Mouse (Mus musculus) midbrain, embryonic 15.5 days (tissue): ENCODE measurements around the gene Smad3. TPM values are rescaled to one million over a fixed set of nuclear protein-coding genes. Genes with fewer than 3 reads are reported as not detected.
A peak's percentile ranks its signal among the peaks of the same experiment; 100 is the strongest.

Experiments
- ATAC-seq: fragments of 200-750 bp; cut with Nextera tagmentation; replicated peaks from 2 replicates; pipeline ENCODE4 v1.8.0; 2017; ENCODE audit warnings: moderate TSS enrichment
- H3K27ac ChIP-seq: fragments of 300-500 bp; sonication (generic); 2 replicates; pipeline ENCODE4 v1.5.1; 2015; ENCODE audit warnings: mild to moderate bottlenecking, inconsistent platforms
- H3K27me3 ChIP-seq: fragments of 300-500 bp; sonication (generic); replicated peaks from 2 replicates; pipeline ENCODE4 v1.6.1; 2015; ENCODE audit warnings: inconsistent platforms
- H3K36me3 ChIP-seq: fragments of 300-500 bp; sonication (generic); replicated peaks from 2 replicates; pipeline ENCODE4 v1.6.1; 2015; ENCODE audit warnings: inconsistent platforms
- H3K4me1 ChIP-seq: fragments of 300-500 bp; sonication (generic); 2 replicates; pipeline ENCODE4 v1.6.1; 2015; ENCODE audit warnings: inconsistent platforms
- H3K4me2 ChIP-seq: fragments of 300-500 bp; sonication (generic); 2 replicates; pipeline ENCODE4 v1.6.1; 2015; ENCODE audit warnings: inconsistent platforms, mild to moderate bottlenecking, moderate library complexity
- H3K4me3 ChIP-seq: fragments of 300-500 bp; sonication (generic); 2 replicates; pipeline ENCODE4 v1.5.1; 2015; ENCODE audit warnings: mild to moderate bottlenecking, inconsistent platforms
- H3K9ac ChIP-seq: fragments of 300-500 bp; sonication (generic); 2 replicates; pipeline ENCODE4 v1.6.1; 2015; ENCODE audit warnings: mild to moderate bottlenecking, inconsistent platforms
- H3K9me3 ChIP-seq: fragments of 300-500 bp; sonication (generic); 2 replicates; pipeline ENCODE4 v1.6.1; 2016; ENCODE audit warnings: inconsistent platforms
- WGBS: fragments of 180-500 bp; shearing (Covaris S2); methylation state at CpG from one replicate; pipeline ENCODE4 v1.1.7; 2015; ENCODE audit warnings: mixed read lengths; 5-methylcytosine and 5-hydroxymethylcytosine counted together
- polyA plus RNA-seq: library from polyadenylated mRNA; unstranded; fragments of >200 nt; fragmentation: Nextera tagmentation; extraction: Ambion mirVana; gene quantifications from 2 replicates; pipeline ENCODE4 v1.2.1, GENCODE M21; 2015

The Smad3 gene
- polyA plus RNA-seq: 7.2 and 9.1 TPM in 2 replicates

DNA sequence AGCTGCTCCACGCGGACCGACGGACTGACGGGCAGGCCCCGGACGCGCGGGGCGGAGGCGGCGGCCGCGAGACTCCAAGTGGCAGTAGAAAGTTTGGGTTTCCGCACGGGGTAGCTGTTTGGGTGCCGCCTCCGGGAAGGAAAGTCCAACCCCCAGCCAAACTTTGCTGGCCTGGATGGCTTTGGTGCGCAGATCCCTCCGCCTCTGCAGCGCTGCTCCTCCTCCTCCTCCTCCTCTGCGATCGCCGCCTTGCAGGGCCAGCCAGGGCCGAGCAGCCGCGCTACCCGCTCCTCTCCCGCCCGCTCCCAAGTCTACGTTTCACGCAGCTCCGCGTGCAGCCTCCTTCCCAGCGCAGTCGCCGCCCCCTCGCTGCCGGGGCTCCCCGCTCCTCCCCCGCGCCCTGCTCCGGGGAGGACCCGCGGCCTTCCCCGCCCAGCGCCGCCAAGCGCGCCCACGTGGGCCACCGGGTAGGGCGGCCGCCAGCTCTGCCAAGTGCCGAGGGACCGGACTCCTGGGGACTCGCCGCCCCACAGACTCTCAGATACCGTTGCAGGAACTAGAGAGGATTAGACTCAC, at the start of gene Smad3:
Gene Smad3, minus strand, starts transcription at position 130 of the 576 bp plus-strand sequence.
- Histone ChIP-seq H3K4me1 (peaks cover 52% of the 10 kb centered on the region), H3K9me3 (no peaks in the 10 kb centered on the region), H3K9ac (peak within 1 kb of the TSS; percentile 36), H3K27ac (peak within 1 kb of the TSS; percentile 74), H3K4me2 (peak within 1 kb of the TSS; percentile 100), H3K27me3 (0 out of 2 replicates have a peak, but pooled peaks cover 8% of the 10 kb centered on the region), H3K36me3 (no peaks in the 10 kb centered on the region), H3K4me3 (peak within 1 kb of the TSS; percentile 64)
- under 1% methylated on average over 58 of the region's 59 CpGs for WGBS
- ATAC-seq: peak; percentile 85

DNA sequence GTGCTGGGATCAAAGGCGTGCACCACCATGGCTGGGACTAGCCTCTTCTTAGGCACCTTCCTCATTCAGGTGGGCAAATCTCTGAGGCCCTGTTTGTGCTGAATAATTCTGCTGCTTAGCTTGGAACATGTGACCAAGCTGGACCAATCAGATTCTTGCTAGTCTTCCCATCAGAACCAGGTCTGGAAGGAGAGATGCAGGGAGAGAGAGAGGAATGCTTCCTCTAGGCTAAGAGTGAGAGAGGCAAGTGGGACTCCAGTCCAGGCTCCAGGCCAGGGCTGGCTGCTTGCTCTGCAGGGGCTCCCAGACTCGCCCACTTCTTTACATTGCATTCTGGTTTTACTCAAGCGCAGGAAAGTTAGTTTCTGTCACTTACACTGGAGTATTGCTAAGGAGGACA, 47.1 kb upstream of the Smad3 start:
- H3K4me2 ChIP-seq: no peak overlapping the region
- H3K27me3 ChIP-seq: no peaks in the 10 kb centered on the region
- WGBS: 50% methylated on average over 3 of the region's 3 CpGs
- H3K9me3 ChIP-seq: no peaks in the 10 kb centered on the region
- no peak for ATAC-seq
- H3K9ac ChIP-seq: no peak overlapping the region
- H3K27ac ChIP-seq: no peak overlapping the region
- H3K4me1 ChIP-seq: peaks cover 8% of the 10 kb centered on the region
- no peak overlapping the region for H3K4me3 ChIP-seq
- H3K36me3 ChIP-seq: no peaks in the 10 kb centered on the region

DNA sequence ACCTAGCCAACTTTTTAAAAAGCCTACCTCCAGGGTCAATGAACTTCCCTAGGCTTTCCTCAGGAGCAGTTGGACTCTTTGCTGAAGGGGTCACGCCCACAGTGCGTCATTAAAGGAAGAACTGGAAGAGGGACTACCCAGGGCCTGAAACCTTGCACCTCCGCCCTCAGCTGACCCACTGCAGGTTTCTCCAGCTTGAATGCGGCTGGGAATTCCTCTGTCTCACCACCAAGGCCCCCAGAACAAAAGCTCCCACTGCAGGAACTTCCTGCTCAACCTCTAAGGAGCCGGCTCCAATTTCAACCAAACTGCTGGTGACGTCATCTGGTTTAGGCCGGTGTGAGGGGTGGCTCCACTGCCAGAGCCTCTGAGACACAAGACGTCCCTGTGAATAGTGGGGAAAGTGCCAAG, 45.4 kb upstream of the Smad3 start:
- no peaks in the 10 kb centered on the region for H3K9me3 ChIP-seq
- no peak overlapping the region for H3K4me2 ChIP-seq
- no peak overlapping the region for H3K4me3 ChIP-seq
- peaks cover 8% of the 10 kb centered on the region for H3K4me1 ChIP-seq
- no peaks in the 10 kb centered on the region for H3K36me3 ChIP-seq
- no peaks in the 10 kb centered on the region for H3K27me3 ChIP-seq
- ATAC-seq: no peak
- no peak overlapping the region for H3K27ac ChIP-seq
- no peak overlapping the region for H3K9ac ChIP-seq
- WGBS: 8% methylated on average over 8 of the region's 8 CpGs

GRCm38 (mm10) chr9:63802504-63802903, 44.7 kb upstream of the Smad3 start:
- 84% methylated on average over 7 of the region's 7 CpGs for WGBS
- H3K27me3 ChIP-seq: no peaks in the 10 kb centered on the region
- no peak overlapping the region for H3K4me3 ChIP-seq
- no peaks in the 10 kb centered on the region for H3K36me3 ChIP-seq
- no peak for ATAC-seq
- H3K27ac ChIP-seq: no peak overlapping the region
- peaks cover 8% of the 10 kb centered on the region for H3K4me1 ChIP-seq
- H3K4me2 ChIP-seq: no peak overlapping the region
- no peaks in the 10 kb centered on the region for H3K9me3 ChIP-seq
- no peak overlapping the region for H3K9ac ChIP-seq

DNA sequence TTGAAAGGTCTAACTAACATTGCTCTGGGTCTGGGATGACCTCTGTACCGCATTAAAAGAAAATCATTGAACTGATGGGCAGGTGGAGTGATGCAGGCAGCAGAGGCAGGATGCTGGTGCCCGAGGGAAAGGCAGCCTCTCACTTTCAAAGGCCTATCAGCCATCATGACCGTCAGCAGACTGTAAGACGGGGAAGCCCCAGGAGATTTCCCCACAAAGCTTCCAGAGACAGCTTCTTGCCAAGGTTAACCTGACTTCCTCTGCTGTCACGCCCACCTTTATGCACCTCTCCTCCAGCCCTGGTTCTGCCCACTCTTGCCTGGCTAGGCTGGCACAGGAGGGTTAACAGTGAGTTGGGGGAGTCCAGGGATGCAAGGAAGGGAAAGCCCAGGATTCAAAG, 44.3 kb upstream of the Smad3 start:
- H3K4me1 ChIP-seq: peaks cover 8% of the 10 kb centered on the region
- no peak overlapping the region for H3K27ac ChIP-seq
- no peak overlapping the region for H3K9ac ChIP-seq
- 59% methylated on average over 5 of the region's 5 CpGs for WGBS
- H3K27me3 ChIP-seq: no peaks in the 10 kb centered on the region
- no peaks in the 10 kb centered on the region for H3K36me3 ChIP-seq
- H3K4me2 ChIP-seq: no peak overlapping the region
- no peak for ATAC-seq
- no peak overlapping the region for H3K4me3 ChIP-seq
- no peaks in the 10 kb centered on the region for H3K9me3 ChIP-seq

DNA sequence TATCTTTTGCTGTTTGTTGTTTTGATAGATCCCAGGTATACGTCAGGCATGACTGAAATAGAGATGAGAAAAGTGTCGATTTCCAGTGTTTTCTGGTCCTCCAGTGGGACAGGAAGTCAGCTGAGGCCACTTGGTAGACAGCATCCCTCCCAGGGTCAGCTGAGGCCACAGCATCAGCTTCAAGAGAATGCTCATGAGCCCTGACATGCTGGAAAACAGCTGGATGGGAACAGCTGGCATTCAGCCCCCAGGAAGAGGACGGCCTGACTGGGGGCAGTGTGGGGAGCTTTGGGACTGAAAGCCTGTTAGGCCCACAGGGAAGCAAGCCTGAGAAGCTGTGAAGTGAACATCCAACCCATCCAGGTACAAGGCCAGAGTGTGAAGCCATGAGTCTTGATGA, 38.6 kb upstream of the Smad3 start:
- WGBS: 75% methylated on average over 3 of the region's 3 CpGs
- Histone ChIP-seq H3K4me2 (no peak overlapping the region), H3K9ac (no peak overlapping the region), H3K9me3 (no peaks in the 10 kb centered on the region), H3K4me1 (no peaks in the 10 kb centered on the region), H3K27me3 (no peaks in the 10 kb centered on the region), H3K36me3 (no peaks in the 10 kb centered on the region), H3K27ac (no peak overlapping the region), H3K4me3 (no peak overlapping the region)
- ATAC-seq: no peak

- Histone ChIP-seq H3K4me1 (no peaks in the 10 kb centered on the region), H3K4me2 (no peak overlapping the region), H3K27ac (no peak overlapping the region), H3K9ac (no peak overlapping the region), H3K27me3 (no peaks in the 10 kb centered on the region), H3K36me3 (no peaks in the 10 kb centered on the region), H3K9me3 (no peaks in the 10 kb centered on the region), H3K4me3 (no peak overlapping the region)
- no peak for ATAC-seq
- WGBS: 87% methylated on average over 10 of the region's 10 CpGs
Measured at GRCm38 (mm10) chr9:63793731-63794495, 36.1 kb upstream of the Smad3 start.

GRCm38 (mm10) chr9:63791716-63792115, 33.9 kb upstream of the Smad3 start:
- no peak overlapping the region for H3K9ac ChIP-seq
- no peak overlapping the region for H3K4me2 ChIP-seq
- no peaks in the 10 kb centered on the region for H3K36me3 ChIP-seq
- no peaks in the 10 kb centered on the region for H3K27me3 ChIP-seq
- WGBS: 74% methylated on average over 1 of the region's 1 CpGs
- no peaks in the 10 kb centered on the region for H3K9me3 ChIP-seq
- H3K4me1 ChIP-seq: no peaks in the 10 kb centered on the region
- no peak overlapping the region for H3K4me3 ChIP-seq
- no peak for ATAC-seq
- H3K27ac ChIP-seq: no peak overlapping the region

DNA sequence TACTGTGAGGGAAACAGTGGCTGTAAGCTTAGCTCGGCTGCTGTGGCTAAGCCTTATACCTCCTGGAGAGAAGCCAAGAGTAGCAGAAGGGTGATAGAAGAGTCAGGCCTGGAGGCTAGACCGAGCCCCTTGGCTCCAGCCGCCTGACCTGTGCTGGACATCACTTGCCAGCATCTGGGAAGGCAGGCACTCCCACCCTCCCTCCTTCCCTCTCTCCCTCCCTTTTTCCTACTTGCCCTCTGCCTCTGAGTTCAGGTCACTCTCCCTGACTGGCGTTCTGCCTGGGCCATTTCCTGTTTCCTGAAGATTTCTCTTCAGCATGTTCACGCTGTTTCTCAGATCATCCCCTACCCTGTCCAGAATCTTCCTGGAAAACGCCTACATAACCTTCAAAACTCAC, 33.5 kb upstream of the Smad3 start:
- Histone ChIP-seq H3K9ac (no peak overlapping the region), H3K4me1 (no peaks in the 10 kb centered on the region), H3K27ac (no peak overlapping the region), H3K4me3 (no peak overlapping the region), H3K36me3 (no peaks in the 10 kb centered on the region), H3K27me3 (no peaks in the 10 kb centered on the region), H3K9me3 (no peaks in the 10 kb centered on the region), H3K4me2 (no peak overlapping the region)
- WGBS: 47% methylated on average over 6 of the region's 6 CpGs
- no peak for ATAC-seq

- Histone ChIP-seq H3K4me2 (no peak overlapping the region), H3K9ac (no peak overlapping the region), H3K27ac (no peak overlapping the region), H3K36me3 (no peaks in the 10 kb centered on the region), H3K4me1 (no peaks in the 10 kb centered on the region), H3K9me3 (no peaks in the 10 kb centered on the region), H3K27me3 (no peaks in the 10 kb centered on the region), H3K4me3 (no peak overlapping the region)
- ATAC-seq: no peak
- 92% methylated on average over 4 of the region's 4 CpGs for WGBS
Measured at GRCm38 (mm10) chr9:63790222-63790621, 32.4 kb upstream of the Smad3 start.

DNA sequence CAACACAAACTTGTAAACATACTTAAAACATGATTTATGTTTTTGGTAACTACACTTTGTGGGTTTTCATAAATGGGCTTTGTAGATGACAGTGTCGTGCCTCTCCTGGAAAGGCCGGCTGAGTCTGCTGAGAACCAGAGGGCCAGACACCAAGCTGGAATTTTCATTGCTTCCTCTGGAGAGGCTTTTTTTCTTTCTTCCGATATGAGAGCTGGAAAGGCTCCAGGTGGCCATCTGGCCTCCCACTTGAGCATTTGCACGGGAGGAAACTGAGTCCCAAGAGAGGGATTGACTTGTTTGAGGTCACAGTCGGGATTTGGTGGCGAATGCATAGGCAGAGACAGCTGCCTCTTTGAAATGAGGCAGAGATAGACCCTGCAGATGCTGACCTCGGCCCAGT, 31.6 kb upstream of the Smad3 start:
- Histone ChIP-seq H3K9me3 (no peaks in the 10 kb centered on the region), H3K27ac (no peak overlapping the region), H3K4me3 (no peak overlapping the region), H3K4me1 (no peaks in the 10 kb centered on the region), H3K36me3 (no peaks in the 10 kb centered on the region), H3K9ac (no peak overlapping the region), H3K27me3 (no peaks in the 10 kb centered on the region), H3K4me2 (no peak overlapping the region)
- WGBS: 65% methylated on average over 7 of the region's 7 CpGs
- ATAC-seq: no peak

GRCm38 (mm10) chr9:63787606-63788005, 29.8 kb upstream of the Smad3 start:
- Histone ChIP-seq H3K27me3 (no peaks in the 10 kb centered on the region), H3K4me3 (no peak overlapping the region), H3K36me3 (no peaks in the 10 kb centered on the region), H3K9ac (no peak overlapping the region), H3K4me2 (no peak overlapping the region), H3K9me3 (no peaks in the 10 kb centered on the region), H3K4me1 (peaks cover 4% of the 10 kb centered on the region), H3K27ac (no peak overlapping the region)
- WGBS: 50% methylated on average over 3 of the region's 3 CpGs
- no peak for ATAC-seq

- Histone ChIP-seq H3K27ac (no peak overlapping the region), H3K4me3 (no peak overlapping the region), H3K4me1 (peaks cover 8% of the 10 kb centered on the region), H3K9me3 (no peaks in the 10 kb centered on the region), H3K36me3 (no peaks in the 10 kb centered on the region), H3K27me3 (no peaks in the 10 kb centered on the region), H3K9ac (no peak overlapping the region), H3K4me2 (no peak overlapping the region)
- WGBS: 11% methylated on average over 2 of the region's 2 CpGs
- no peak for ATAC-seq
Measured at GRCm38 (mm10) chr9:63787086-63787485, 29.3 kb upstream of the Smad3 start.
